Comparison of ENCODE assay signal across 15 mouse cellular contexts in genomic region chr14:29324430-29324782, GRCm38 (mm10).
DNase-seq lines count a peak whose midpoint lies in the region; ATAC-seq lines count a peak whose summit lies in the region.
"Had no signal": no experiment of that assay in that cellular context is flagged by ENCODE, and none has a peak within 500 bp of the region (broad histone marks: within the 10 kb centered on the region; RNA-seq: fewer than 3 reads in every experiment).

No protein-coding gene starts in this region.

- no peak for ATAC-seq in megakaryocyte, adult 5-6 weeks (ENCODE audit: poor library complexity, severe bottlenecking)
- peak; percentile 9; the same call in 1 of the 2 replicates for ATAC-seq in neutrophil, adult 5-6 weeks (ENCODE audit: extremely low read depth, insufficient number of reproducible peaks, low FRiP score, poor library complexity, severe bottlenecking)
- ATAC-seq: CD4-positive, CD25-positive, alpha-beta regulatory T cell, adult 4 months; forebrain, embryonic 13.5 days; intestine, postnatal 0 days had no signal

- H3K4me3 ChIP-seq in megakaryocyte, embryonic 14.5 days (replicated peaks), result peak overlapping the region; percentile 5
- H3K4me3 ChIP-seq: forebrain, embryonic 13.5 days; heart, adult 2 months; lung, embryonic 15.5 days had no signal

- peak; percentile 68 to 77 for DNase-seq in cerebellum, adult 18-20 months
- DNase-seq in cerebellum, postnatal 25 days, result peak; percentile 77 to 83
- DNase-seq in kidney, postnatal 14 days, result no peak
- no peak for DNase-seq in adrenal gland, postnatal 25 days
- DNase-seq: heart, adult 2 months; kidney, postnatal 25 days; right cerebral cortex, postnatal 14 days; thymus, adult 18-20 months had no signal

- H3K4me1 ChIP-seq in megakaryocyte, embryonic 14.5 days, result no peaks in the 10 kb centered on the region
- H3K4me1 ChIP-seq: forebrain, embryonic 13.5 days; lung, embryonic 15.5 days had no signal

- H3K9me3 ChIP-seq in megakaryocyte, embryonic 14.5 days, result peaks cover 13% of the 10 kb centered on the region
- H3K9me3 ChIP-seq: forebrain, embryonic 13.5 days; lung, embryonic 15.5 days had no signal

- no peaks in the 10 kb centered on the region for H3K36me3 ChIP-seq in megakaryocyte, embryonic 14.5 days (replicated peaks; ENCODE audit: low read length)
- H3K36me3 ChIP-seq: lung, embryonic 15.5 days had no signal

- no peaks in the 10 kb centered on the region for H3K27me3 ChIP-seq in megakaryocyte, embryonic 14.5 days (replicated peaks)
- H3K27me3 ChIP-seq: forebrain, embryonic 13.5 days; lung, embryonic 15.5 days had no signal

Comparison
In these comparisons a context has a peak if more than half of its experiments do, and no peak if none do; other contexts are left out.
1. DNase-seq: peak in cerebellum, adult 18-20 months (2 of 2) and cerebellum, postnatal 25 days (2 of 2); none in kidney, postnatal 14 days (single experiment) and adrenal gland, postnatal 25 days (single experiment).